Mouse (Mus musculus) heart, embryonic 13.5 days (tissue): Measurements from ENCODE around the gene Cyb561a3. TPM values are rescaled to one million over a fixed set of nuclear protein-coding genes. Genes with fewer than 3 reads are reported as not detected.

Source experiments
- ATAC-seq: fragments of 200-750 bp; cut with Nextera tagmentation; 2 replicates; pipeline ENCODE4 v1.8.0; 2017; ENCODE audit warnings: moderate TSS enrichment; ENCODE audit not compliant: insufficient number of reproducible peaks, low FRiP score, low TSS enrichment; ENCODE audit errors: extremely low read depth
- H3K27ac ChIP-seq: fragments of 300-500 bp; sonication (generic); replicated peaks from 2 replicates; pipeline ENCODE4 v1.5.1; 2015; ENCODE audit warnings: moderate library complexity, mild to moderate bottlenecking, inconsistent platforms
- H3K27me3 ChIP-seq: fragments of 300-500 bp; sonication (generic); replicated peaks from 2 replicates; pipeline ENCODE4 v1.6.1; 2015; ENCODE audit warnings: mild to moderate bottlenecking, inconsistent platforms
- H3K36me3 ChIP-seq: fragments of 300-500 bp; sonication (generic); 2 replicates; pipeline ENCODE4 v1.6.1; 2015; ENCODE audit warnings: mild to moderate bottlenecking, inconsistent platforms
- H3K4me1 ChIP-seq: fragments of 300-500 bp; sonication (generic); 2 replicates; pipeline ENCODE4 v1.6.1; 2015; ENCODE audit warnings: inconsistent platforms
- H3K4me2 ChIP-seq: fragments of 300-500 bp; sonication (generic); 2 replicates; pipeline ENCODE4 v1.6.1; 2015; ENCODE audit warnings: inconsistent platforms, mild to moderate bottlenecking, moderate library complexity
- H3K4me3 ChIP-seq: fragments of 300-500 bp; sonication (generic); 2 replicates; pipeline ENCODE4 v1.5.1; 2015; ENCODE audit warnings: moderate library complexity, mild to moderate bottlenecking, inconsistent platforms
- H3K9ac ChIP-seq: fragments of 300-500 bp; sonication (generic); 2 replicates; pipeline ENCODE4 v1.6.1; 2015; ENCODE audit warnings: inconsistent platforms, mild to moderate bottlenecking, moderate library complexity
- H3K9me3 ChIP-seq: fragments of 300-500 bp; sonication (generic); 2 replicates; pipeline ENCODE4 v1.6.1; 2016; ENCODE audit warnings: inconsistent platforms
- WGBS: fragments of 180-500 bp; shearing (Covaris S2); methylation state at CpG from one replicate; pipeline ENCODE4 v1.1.7; 2015; ENCODE audit warnings: mixed read lengths; 5-methylcytosine and 5-hydroxymethylcytosine counted together
- polyA plus RNA-seq: library from polyadenylated mRNA; unstranded; fragments of >200 nt; fragmentation: Nextera tagmentation; extraction: Ambion mirVana; gene quantifications from 2 replicates; pipeline ENCODE4 v1.2.1, GENCODE M21; 2015

The Cyb561a3 gene
- polyA plus RNA-seq, 1 experiment from 2014 or later, result 10.9 TPM

DNA sequence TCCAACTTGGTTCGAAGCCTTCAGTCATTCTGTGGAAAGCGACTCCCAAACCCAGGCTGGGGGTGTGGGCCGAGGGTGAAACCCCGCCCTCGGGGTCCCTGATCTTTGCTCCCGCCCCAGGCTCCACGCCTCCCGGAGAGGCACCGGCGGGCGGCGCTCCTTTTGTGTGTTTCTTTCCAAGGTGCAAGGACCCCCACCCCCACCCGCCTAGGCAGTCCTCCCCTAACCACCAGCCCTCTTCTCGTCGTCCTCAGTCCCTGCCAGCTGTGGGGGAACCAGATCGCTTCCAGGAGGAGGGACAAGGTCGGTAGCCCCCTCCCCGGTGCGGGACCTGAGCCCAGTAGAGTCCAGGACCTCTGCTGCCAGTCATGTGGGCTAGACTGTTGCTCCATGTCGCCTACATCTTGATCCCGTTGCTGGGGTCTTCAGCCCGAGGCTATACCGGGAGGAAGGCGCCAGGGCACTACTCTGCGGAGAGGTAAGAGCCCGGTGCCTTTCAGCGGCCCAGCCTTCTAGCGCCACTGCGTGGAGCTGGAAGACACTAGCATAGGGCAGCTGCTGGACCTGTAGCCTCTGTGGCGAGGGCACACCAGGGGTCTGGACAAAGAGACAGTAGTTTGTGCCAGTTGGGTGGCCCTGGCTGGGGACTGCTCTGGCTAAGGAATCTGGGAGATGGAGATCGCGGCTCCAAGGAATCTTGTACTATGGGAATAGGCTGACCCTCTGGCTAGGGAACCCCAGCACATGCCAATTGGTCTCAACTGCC is 57.3 kb downstream of the Cyb561a3 start, which contains the start of gene Vwce:
Gene Vwce (plus strand): TSS at position 108 of the 766 bp plus-strand sequence.
- Histone ChIP-seq H3K4me3 (peak within 1 kb of the TSS; percentile 58), H3K9me3 (no peaks in the 10 kb centered on the region), H3K27ac (no peak within 1 kb of the TSS), H3K9ac (peak within 1 kb of the TSS; percentile 82), H3K4me2 (peak within 1 kb of the TSS; percentile 92), H3K36me3 (peaks cover 31% of the 10 kb centered on the region), H3K4me1 (peaks cover 24% of the 10 kb centered on the region), H3K27me3 (peaks cover 20% of the 10 kb centered on the region; the same call in 1 of the 2 replicates)
- WGBS, result 1% methylated on average over 32 of the region's 32 CpGs
- ATAC-seq, result no peak; the same call in 1 of the 2 replicates

DNA sequence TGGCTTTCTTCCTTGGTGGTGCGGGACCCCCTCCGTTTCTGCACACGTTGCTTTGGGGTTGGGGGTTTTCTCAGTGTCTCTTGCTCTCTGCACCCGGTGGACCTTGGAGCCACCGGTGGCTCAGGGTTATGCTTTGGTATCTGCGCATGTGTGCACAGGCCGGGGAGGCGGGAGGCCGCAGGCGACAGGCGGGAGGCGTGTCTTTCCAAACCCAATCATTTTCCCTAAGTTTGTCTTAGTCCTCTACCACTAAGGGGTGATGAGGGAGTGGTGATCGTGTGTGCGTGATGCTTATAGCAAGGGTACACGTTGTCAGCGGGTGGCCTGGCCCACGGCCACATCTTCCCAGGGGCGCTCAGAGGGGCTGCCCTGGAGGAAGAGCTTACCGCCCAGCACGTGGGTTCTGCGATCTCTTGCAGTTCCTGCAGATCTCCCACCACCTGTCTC is 57.9 kb downstream of the Cyb561a3 start:
- no peaks in the 10 kb centered on the region for H3K9me3 ChIP-seq
- 4% methylated on average over 21 of the region's 21 CpGs for WGBS
- peaks cover 23% of the 10 kb centered on the region; the same call in 1 of the 2 replicates for H3K27me3 ChIP-seq
- H3K4me1 ChIP-seq, result peaks cover 24% of the 10 kb centered on the region
- peak overlapping the region; percentile 92 for H3K4me2 ChIP-seq
- peak overlapping the region; percentile 58 for H3K4me3 ChIP-seq
- peak; percentile 59; the same call in 1 of the 2 replicates for ATAC-seq
- peaks cover 25% of the 10 kb centered on the region for H3K36me3 ChIP-seq
- H3K27ac ChIP-seq, result no peak overlapping the region
- H3K9ac ChIP-seq, result peak overlapping the region; percentile 82

DNA sequence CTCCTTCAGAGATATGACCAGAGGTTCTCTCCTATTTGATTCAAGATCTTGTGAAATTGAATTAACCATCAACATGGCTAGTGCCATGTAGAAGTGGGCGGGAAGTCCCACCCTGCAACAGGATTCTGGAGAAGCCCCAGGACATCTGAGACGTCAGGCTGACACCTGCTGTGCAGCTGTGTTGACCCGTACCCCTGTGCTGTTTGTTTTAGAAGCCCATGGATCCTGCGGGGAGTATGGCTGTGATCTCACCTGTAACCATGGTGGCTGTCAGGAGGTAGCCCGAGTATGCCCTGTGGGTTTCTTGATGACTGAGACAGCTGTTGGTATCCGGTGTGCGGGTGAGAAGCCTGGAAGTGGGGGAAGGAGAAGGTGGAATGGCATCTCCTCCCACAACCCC is 60.9 kb downstream of the Cyb561a3 start:
- Histone ChIP-seq H3K9ac (no peak overlapping the region), H3K4me2 (no peak overlapping the region), H3K27ac (no peak overlapping the region), H3K4me3 (no peak overlapping the region), H3K36me3 (no peaks in the 10 kb centered on the region), H3K27me3 (peaks cover 31% of the 10 kb centered on the region; the same call in 1 of the 2 replicates), H3K4me1 (peaks cover 31% of the 10 kb centered on the region), H3K9me3 (no peaks in the 10 kb centered on the region)
- no peak for ATAC-seq
- WGBS, result 47% methylated on average over 7 of the region's 7 CpGs

DNA sequence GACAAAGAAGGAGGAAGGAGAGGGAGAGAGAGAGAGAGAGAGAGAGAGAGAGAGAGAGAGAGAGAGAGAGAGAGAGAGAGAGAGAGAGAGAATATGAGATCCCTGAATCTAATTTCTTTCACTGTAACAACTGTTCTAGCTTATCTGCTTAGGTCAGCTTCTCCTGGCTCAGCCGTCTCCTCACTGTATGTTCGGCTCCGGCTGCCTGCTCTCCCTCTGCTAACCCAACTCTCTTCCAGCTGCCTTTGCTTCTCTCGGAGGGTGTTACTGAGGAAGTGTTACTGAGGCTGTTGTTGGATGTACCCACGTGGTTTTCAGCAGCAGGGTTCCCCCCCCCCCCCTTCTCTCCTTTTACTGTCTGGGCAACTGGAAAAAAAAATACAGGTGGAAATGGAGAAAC is 63.1 kb downstream of the Cyb561a3 start:
- peak overlapping the region; percentile 44; the same call in 1 of the 2 replicates for H3K9ac ChIP-seq
- peaks cover 32% of the 10 kb centered on the region; the same call in 1 of the 2 replicates for H3K27me3 ChIP-seq
- H3K4me3 ChIP-seq, result no peak overlapping the region
- ATAC-seq, result no peak
- H3K4me2 ChIP-seq, result peak overlapping the region; percentile 41
- peaks cover 18% of the 10 kb centered on the region for H3K4me1 ChIP-seq
- H3K9me3 ChIP-seq, result no peaks in the 10 kb centered on the region
- WGBS, result 3% methylated on average over 5 of the region's 5 CpGs
- no peak overlapping the region for H3K27ac ChIP-seq
- no peaks in the 10 kb centered on the region for H3K36me3 ChIP-seq

DNA sequence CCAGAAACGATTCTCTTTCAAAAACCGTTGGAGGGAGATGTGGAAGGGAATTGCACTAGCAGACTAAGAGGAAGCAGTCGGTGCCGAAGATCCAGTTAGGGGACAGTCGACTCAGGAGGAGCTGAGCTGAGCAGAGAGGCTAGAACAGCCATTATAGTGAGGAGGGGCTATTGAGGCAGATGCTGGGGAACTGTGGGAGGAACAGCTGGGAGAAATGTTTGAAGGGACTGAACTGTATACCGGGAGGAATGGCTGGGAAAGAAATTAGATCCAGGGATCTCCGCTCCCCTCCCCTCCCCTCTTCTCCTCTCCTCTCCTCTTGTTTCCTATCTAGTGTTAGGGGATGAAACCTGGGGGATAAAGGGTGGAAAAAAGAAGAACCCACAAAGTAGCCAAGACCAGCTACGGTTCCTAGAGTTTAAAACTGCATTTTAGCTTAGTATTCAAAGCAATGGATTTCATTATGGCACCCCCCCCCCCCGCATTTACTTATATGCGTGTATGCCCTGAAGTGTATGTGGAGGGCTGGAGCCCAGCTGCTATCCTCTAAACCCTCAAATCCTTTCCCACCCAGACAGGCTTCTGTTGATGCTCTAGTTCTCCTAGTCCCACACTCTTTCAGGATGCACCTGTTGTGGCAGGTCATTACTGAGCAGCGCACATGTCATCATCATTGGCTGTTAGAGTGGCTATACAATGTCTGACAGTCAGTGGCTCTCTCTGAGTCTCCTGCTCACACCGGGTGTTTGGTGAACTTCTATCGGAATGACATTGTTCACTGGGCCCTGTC is 63.8 kb downstream of the Cyb561a3 start:
- 46% methylated on average over 13 of the region's 13 CpGs for WGBS
- Histone ChIP-seq H3K4me3 (no peak overlapping the region), H3K9ac (no peak overlapping the region), H3K36me3 (no peaks in the 10 kb centered on the region), H3K27me3 (peaks cover 25% of the 10 kb centered on the region; the same call in 1 of the 2 replicates), H3K27ac (no peak overlapping the region), H3K4me1 (peaks cover 11% of the 10 kb centered on the region; the same call in 1 of the 2 replicates), H3K9me3 (no peaks in the 10 kb centered on the region), H3K4me2 (peak overlapping the region; percentile 41)
- no peak for ATAC-seq

Other genes starting within 250 kb of the Cyb561a3 start
- 0.43 and 0.61 TPM in 2 replicates for gene Syt7, start 188.1 kb upstream of the Cyb561a3 start, polyA plus RNA-seq
- 0.09 and 0.11 TPM in 2 replicates for gene Lrrc10b, start 119.7 kb upstream of the Cyb561a3 start, polyA plus RNA-seq
- 0.10 and 0.19 TPM in 2 replicates for gene Ppp1r32, start 94.2 kb upstream of the Cyb561a3 start, polyA plus RNA-seq
- 27.3 and 29.9 TPM in 2 replicates for gene Cpsf7, start 51.9 kb upstream of the Cyb561a3 start, polyA plus RNA-seq
- 52.4 and 53.9 TPM in 2 replicates for gene Sdhaf2, start 51.0 kb upstream of the Cyb561a3 start, polyA plus RNA-seq
- gene Tmem216, start 20.9 kb upstream of the Cyb561a3 start, polyA plus RNA-seq, result 18.0 and 19.8 TPM in 2 replicates
- 27.1 and 28.0 TPM in 2 replicates for gene Tmem138, start 190 bp downstream of the Cyb561a3 start, polyA plus RNA-seq
- gene Ddb1, start 28.2 kb downstream of the Cyb561a3 start, polyA plus RNA-seq, result 252 and 255 TPM in 2 replicates
- 9.1 and 11.0 TPM in 2 replicates for gene Tkfc, start 28.5 kb downstream of the Cyb561a3 start, polyA plus RNA-seq
- 0.59 TPM in 2 replicates for gene Vwce, start 57.0 kb downstream of the Cyb561a3 start, polyA plus RNA-seq
- gene Pga5, start 100.9 kb downstream of the Cyb561a3 start, polyA plus RNA-seq, result not detected in 2 replicates
- 28.4 and 30.3 TPM in 2 replicates for gene Vps37c, start 111.6 kb downstream of the Cyb561a3 start, polyA plus RNA-seq
- 0.71 TPM in 2 replicates for gene Cd5, start 161.8 kb downstream of the Cyb561a3 start, polyA plus RNA-seq